Mouse (Mus musculus): ENCODE measurements at regions not wholly inside any gene's neighbourhood (a gene's known extent, or its start where the extent isn't known, plus 50 kb on each side); places are given as distances from the start of the nearest gene placed in this dataset.

DNA sequence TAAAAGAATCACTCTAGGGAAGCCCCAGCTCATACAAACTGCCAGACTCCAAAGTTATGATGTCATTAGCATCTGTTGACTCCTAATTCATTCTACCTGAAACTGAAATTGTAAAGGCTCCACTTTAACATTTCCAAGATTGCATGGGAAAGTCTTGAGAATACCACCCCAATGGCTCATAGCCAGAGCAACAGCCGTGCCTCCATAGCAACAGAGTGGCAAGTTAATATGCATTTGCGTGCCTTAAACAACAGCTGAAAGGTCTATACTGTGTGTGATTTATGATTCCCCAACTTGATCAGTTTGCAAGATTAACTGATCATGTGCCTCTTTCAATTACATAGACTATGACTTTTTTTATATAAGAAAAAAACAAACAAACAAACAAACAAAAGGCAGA is 190.8 kb upstream of the Ppargc1a start:
- H3K4me3 ChIP-seq (replicated peaks; ENCODE audit: low read length) = no peak overlapping the region
- H3K4me2 ChIP-seq (replicated peaks; ENCODE audit: low read depth, low read length, severe bottlenecking) = no peak overlapping the region
- no peak for ATAC-seq (ENCODE audit: low FRiP score, low read depth)
- H3K27me3 ChIP-seq (ENCODE audit: control insufficient read depth, insufficient read depth, low read length) = no peaks in the 10 kb centered on the region
- DNase-seq (ENCODE audit: low spot score) = peak; percentile 47
- no peaks in the 10 kb centered on the region for H3K9me3 ChIP-seq (ENCODE audit: control insufficient read depth, low read length)
- 65% methylated on average over 2 of the region's 2 CpGs for WGBS
- no peaks in the 10 kb centered on the region for H3K4me1 ChIP-seq (ENCODE audit: control insufficient read depth, insufficient read depth, low read length)
- TF ChIP-seq POLR2A (IDR thresholded peaks at IDR 0.05; ENCODE audit: borderline replicate concordance, extremely low read depth, insufficient read depth, insufficient read length) = no peak
- H3K27ac ChIP-seq (replicated peaks; ENCODE audit: low read depth, low read length) = no peak overlapping the region
- H3K36me3 ChIP-seq (ENCODE audit: control insufficient read depth, insufficient read depth, low read length) = no peaks in the 10 kb centered on the region
- H3K9ac ChIP-seq (ENCODE audit: low read depth, low read length, severe bottlenecking) = no peak overlapping the region

DNA sequence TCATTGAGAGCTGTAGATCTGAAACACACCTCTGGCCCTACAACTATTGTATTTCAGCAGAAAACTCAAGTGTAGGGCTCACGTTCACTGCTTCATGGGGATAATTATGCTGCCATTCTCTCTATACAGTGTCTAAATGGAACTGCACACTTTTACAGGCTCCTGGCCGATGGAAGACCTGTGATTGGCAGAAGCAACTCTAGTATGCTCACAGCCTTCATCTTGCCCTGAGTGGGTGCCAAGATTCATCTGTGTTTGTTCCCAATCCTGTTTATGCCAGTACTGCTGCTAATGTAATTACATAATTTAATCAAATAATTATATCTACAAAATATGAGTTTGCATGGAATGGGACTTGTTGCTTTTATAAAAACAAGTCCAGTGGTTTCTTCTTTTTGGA is 190.3 kb upstream of the Ppargc1a start:
- no peak overlapping the region for H3K4me2 ChIP-seq (replicated peaks; ENCODE audit: low read depth, low read length, severe bottlenecking)
- H3K9me3 ChIP-seq (ENCODE audit: control insufficient read depth, low read length) = no peaks in the 10 kb centered on the region
- H3K27ac ChIP-seq (replicated peaks; ENCODE audit: low read depth, low read length) = no peak overlapping the region
- no peak for DNase-seq (ENCODE audit: low spot score)
- 60% methylated on average over 2 of the region's 2 CpGs for WGBS
- TF ChIP-seq POLR2A (IDR thresholded peaks at IDR 0.05; ENCODE audit: borderline replicate concordance, extremely low read depth, insufficient read depth, insufficient read length) = no peak
- ATAC-seq (ENCODE audit: low FRiP score, low read depth) = no peak
- H3K9ac ChIP-seq (ENCODE audit: low read depth, low read length, severe bottlenecking) = no peak overlapping the region
- H3K4me1 ChIP-seq (ENCODE audit: control insufficient read depth, insufficient read depth, low read length) = no peaks in the 10 kb centered on the region
- H3K4me3 ChIP-seq (replicated peaks; ENCODE audit: low read length) = no peak overlapping the region
- H3K36me3 ChIP-seq (ENCODE audit: control insufficient read depth, insufficient read depth, low read length) = no peaks in the 10 kb centered on the region
- no peaks in the 10 kb centered on the region for H3K27me3 ChIP-seq (ENCODE audit: control insufficient read depth, insufficient read depth, low read length)

DNA sequence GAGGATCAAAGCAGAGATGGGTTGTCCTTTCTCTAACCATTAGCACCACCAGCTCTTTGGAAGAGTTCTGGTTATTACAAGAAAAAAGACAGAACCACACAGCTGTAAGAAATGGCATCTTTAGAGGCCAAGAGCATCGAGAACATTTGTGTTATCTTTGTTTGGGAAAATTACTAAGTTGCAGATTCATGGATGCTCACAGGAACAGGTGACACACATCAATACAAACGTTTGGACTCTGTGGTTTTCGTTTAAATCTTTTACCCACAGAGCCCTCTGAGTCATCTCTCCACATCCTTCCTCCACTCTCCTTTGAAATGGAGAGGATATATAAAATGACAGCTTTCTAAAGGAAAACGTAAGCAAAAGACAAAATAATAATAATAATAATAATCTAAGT is 184.5 kb upstream of the Ppargc1a start:
- no peaks in the 10 kb centered on the region for H3K9me3 ChIP-seq (ENCODE audit: control insufficient read depth, low read length)
- H3K4me3 ChIP-seq (replicated peaks; ENCODE audit: low read length) = no peak overlapping the region
- DNase-seq (ENCODE audit: low spot score) (no peak), ATAC-seq (ENCODE audit: low FRiP score, low read depth) (no peak)
- no peak overlapping the region for H3K9ac ChIP-seq (ENCODE audit: low read depth, low read length, severe bottlenecking)
- no peaks in the 10 kb centered on the region for H3K4me1 ChIP-seq (ENCODE audit: control insufficient read depth, insufficient read depth, low read length)
- TF ChIP-seq POLR2A (IDR thresholded peaks at IDR 0.05; ENCODE audit: borderline replicate concordance, extremely low read depth, insufficient read depth, insufficient read length) = no peak
- WGBS = 60% methylated on average over 4 of the region's 4 CpGs
- no peaks in the 10 kb centered on the region for H3K27me3 ChIP-seq (ENCODE audit: control insufficient read depth, insufficient read depth, low read length)
- no peaks in the 10 kb centered on the region for H3K36me3 ChIP-seq (ENCODE audit: control insufficient read depth, insufficient read depth, low read length)
- H3K4me2 ChIP-seq (replicated peaks; ENCODE audit: low read depth, low read length, severe bottlenecking) = no peak overlapping the region
- H3K27ac ChIP-seq (replicated peaks; ENCODE audit: low read depth, low read length) = no peak overlapping the region

DNA sequence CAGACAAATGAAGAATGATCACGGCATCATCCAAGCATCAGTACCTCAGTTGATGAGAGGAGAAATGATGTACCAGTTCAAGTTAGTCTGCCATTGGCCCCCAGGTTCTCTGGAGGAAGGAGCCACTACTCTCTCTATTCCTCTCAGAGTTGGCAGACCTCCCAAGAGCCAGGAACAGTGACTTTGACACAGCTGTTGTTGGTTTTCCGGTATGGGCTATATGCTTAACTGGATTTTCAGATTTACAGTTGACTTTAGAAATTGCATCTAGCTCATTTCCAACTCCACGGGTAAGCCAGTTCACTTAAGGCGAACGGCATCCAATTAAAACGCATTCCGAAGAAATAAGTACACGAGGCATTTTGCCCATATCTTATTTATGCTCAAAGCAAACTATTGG is 182.9 kb upstream of the Ppargc1a start:
- ATAC-seq (ENCODE audit: low FRiP score, low read depth) (no peak), DNase-seq (ENCODE audit: low spot score) (no peak)
- Histone ChIP-seq H3K27ac (replicated peaks; ENCODE audit: low read depth, low read length) (no peak overlapping the region), H3K9me3 (ENCODE audit: control insufficient read depth, low read length) (no peaks in the 10 kb centered on the region), H3K4me2 (replicated peaks; ENCODE audit: low read depth, low read length, severe bottlenecking) (no peak overlapping the region), H3K9ac (ENCODE audit: low read depth, low read length, severe bottlenecking) (no peak overlapping the region), H3K4me3 (replicated peaks; ENCODE audit: low read length) (no peak overlapping the region), H3K4me1 (ENCODE audit: control insufficient read depth, insufficient read depth, low read length) (no peaks in the 10 kb centered on the region), H3K27me3 (ENCODE audit: control insufficient read depth, insufficient read depth, low read length) (no peaks in the 10 kb centered on the region), H3K36me3 (ENCODE audit: control insufficient read depth, insufficient read depth, low read length) (no peaks in the 10 kb centered on the region)
- 64% methylated on average over 8 of the region's 8 CpGs for WGBS
- no peak for TF ChIP-seq POLR2A (IDR thresholded peaks at IDR 0.05; ENCODE audit: borderline replicate concordance, extremely low read depth, insufficient read depth, insufficient read length)

DNA sequence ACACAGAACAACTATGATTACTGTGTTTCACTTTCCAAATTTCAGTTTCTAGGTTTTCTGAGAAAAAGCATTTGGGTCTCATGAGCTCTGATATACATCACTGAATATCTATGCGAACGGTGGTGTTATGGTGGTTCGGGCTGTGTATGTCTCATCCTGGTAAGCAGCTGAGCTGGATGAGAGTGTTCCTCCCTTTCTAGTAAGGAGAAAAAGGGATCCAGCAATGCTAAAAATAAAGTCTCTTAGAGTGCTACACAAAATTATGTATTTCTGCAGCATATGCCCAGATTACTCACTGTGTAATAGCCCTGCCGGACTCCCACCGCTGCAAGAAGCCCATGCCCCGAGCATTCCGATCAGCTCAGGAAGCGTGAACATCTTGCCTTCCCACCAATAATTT is 173.4 kb upstream of the Ppargc1a start:
- H3K4me1 ChIP-seq (ENCODE audit: control insufficient read depth, insufficient read depth, low read length) = no peaks in the 10 kb centered on the region
- ATAC-seq (ENCODE audit: low FRiP score, low read depth) (no peak), DNase-seq (ENCODE audit: low spot score) (no peak)
- H3K36me3 ChIP-seq (ENCODE audit: control insufficient read depth, insufficient read depth, low read length) = no peaks in the 10 kb centered on the region
- H3K9me3 ChIP-seq (ENCODE audit: control insufficient read depth, low read length) = no peaks in the 10 kb centered on the region
- H3K4me3 ChIP-seq (replicated peaks; ENCODE audit: low read length) = no peak overlapping the region
- no peak overlapping the region for H3K9ac ChIP-seq (ENCODE audit: low read depth, low read length, severe bottlenecking)
- TF ChIP-seq POLR2A (IDR thresholded peaks at IDR 0.05; ENCODE audit: borderline replicate concordance, extremely low read depth, insufficient read depth, insufficient read length) = no peak
- no peak overlapping the region for H3K27ac ChIP-seq (replicated peaks; ENCODE audit: low read depth, low read length)
- H3K27me3 ChIP-seq (ENCODE audit: control insufficient read depth, insufficient read depth, low read length) = no peaks in the 10 kb centered on the region
- H3K4me2 ChIP-seq (replicated peaks; ENCODE audit: low read depth, low read length, severe bottlenecking) = no peak overlapping the region
- 94% methylated on average over 8 of the region's 8 CpGs for WGBS

DNA sequence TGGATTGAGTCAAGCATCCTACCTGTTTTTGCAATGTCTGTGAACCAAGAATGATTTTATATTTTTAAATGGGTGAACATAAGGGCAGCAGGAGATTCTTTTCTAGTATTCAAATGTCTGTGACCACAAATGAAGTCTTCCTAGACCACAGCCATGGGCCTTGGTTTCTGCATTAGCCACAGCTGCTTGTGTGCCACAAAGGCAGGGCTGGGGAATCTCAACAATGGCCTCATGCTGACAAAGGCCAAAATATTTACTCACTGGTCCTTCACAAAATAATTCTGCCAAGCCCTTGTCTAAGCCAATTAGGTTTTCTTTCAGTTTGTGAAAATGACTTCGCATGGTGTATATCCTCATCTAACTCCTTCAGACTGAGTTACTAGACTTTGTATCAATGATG is 162.7 kb upstream of the Ppargc1a start:
- Histone ChIP-seq H3K4me1 (ENCODE audit: control insufficient read depth, insufficient read depth, low read length) (no peaks in the 10 kb centered on the region), H3K9ac (ENCODE audit: low read depth, low read length, severe bottlenecking) (no peak overlapping the region), H3K4me3 (replicated peaks; ENCODE audit: low read length) (no peak overlapping the region), H3K36me3 (ENCODE audit: control insufficient read depth, insufficient read depth, low read length) (no peaks in the 10 kb centered on the region), H3K27ac (replicated peaks; ENCODE audit: low read depth, low read length) (no peak overlapping the region), H3K4me2 (replicated peaks; ENCODE audit: low read depth, low read length, severe bottlenecking) (no peak overlapping the region), H3K27me3 (ENCODE audit: control insufficient read depth, insufficient read depth, low read length) (no peaks in the 10 kb centered on the region; the same call in 1 of the 2 replicates), H3K9me3 (ENCODE audit: control insufficient read depth, low read length) (no peaks in the 10 kb centered on the region)
- no peak for ATAC-seq (ENCODE audit: low FRiP score, low read depth)
- no peak for DNase-seq (ENCODE audit: low spot score)
- WGBS = 95% methylated on average over 1 of the region's 1 CpGs
- no peak for TF ChIP-seq POLR2A (IDR thresholded peaks at IDR 0.05; ENCODE audit: borderline replicate concordance, extremely low read depth, insufficient read depth, insufficient read length)

All from limb, embryonic 14.5 days (tissue).